Mouse (Mus musculus) brain, embryonic 14.5 days (tissue): ENCODE results near the gene Sike1.

ENCODE experiments used
- CTCF ChIP-seq: fragments of 200-500 bp; IDR thresholded peaks from 2 replicates; pipeline ENCODE4 v1.5.1; 2012; ENCODE audit warnings: inconsistent platforms, mild to moderate bottlenecking, moderate library complexity, borderline replicate concordance; ENCODE audit not compliant: insufficient read depth, insufficient read length; ENCODE audit errors: extremely low read depth
- POLR2A ChIP-seq: fragments of 200-500 bp; IDR thresholded peaks from 2 replicates; pipeline ENCODE4 v1.6.1; 2012; ENCODE audit warnings: mild to moderate bottlenecking, inconsistent platforms, borderline replicate concordance; ENCODE audit not compliant: poor library complexity, insufficient read depth, insufficient read length, severe bottlenecking; ENCODE audit errors: extremely low read depth

- TF ChIP-seq CTCF (no peak), POLR2A (no peak)
Observed at GRCm38 (mm10) chr3:102955143-102955542, 40.4 kb upstream of the Sike1 start.
